Mouse (Mus musculus) bone marrow macrophage, adult 2 months (primary cell): ENCODE measurements around the gene 1700021F05Rik. TPM values are rescaled to one million over a fixed set of nuclear protein-coding genes. Genes with fewer than 3 reads are reported as not detected.
"Not testable (repeated sequence)": the region's sequence is repeated elsewhere in the genome, so short reads cannot be mapped to it uniquely, and the experiment has no call there.

ENCODE experiments used
- H3K27ac ChIP-seq: 2 replicates; pipeline ENCODE4 v1.5.1; 2012; ENCODE audit warnings: low read depth, low read length; ENCODE audit not compliant: insufficient read depth
- H3K4me1 ChIP-seq: 2 replicates; pipeline ENCODE4 v1.6.1; 2012; ENCODE audit warnings: low read length; ENCODE audit not compliant: control insufficient read depth, insufficient read depth
- H3K4me3 ChIP-seq: 2 replicates; pipeline ENCODE4 v1.5.1; 2012; ENCODE audit warnings: mild to moderate bottlenecking, low read length, moderate library complexity; ENCODE audit not compliant: insufficient read depth
- CTCF ChIP-seq: IDR thresholded peaks from 2 replicates; pipeline ENCODE4 v1.5.1; 2012; ENCODE audit warnings: low read depth, mild to moderate bottlenecking, low read length, moderate library complexity
- POLR2A ChIP-seq: IDR thresholded peaks from 2 replicates; pipeline ENCODE4 v1.6.1; 2012; ENCODE audit warnings: mild to moderate bottlenecking, low read depth, low read length, borderline replicate concordance
- polyA plus RNA-seq: library from polyadenylated mRNA; stranded (reverse); fragments of >200 nt; gene quantifications from 2 replicates; pipeline ENCODE4 v1.2.4, GENCODE M21; 2012; ENCODE audit not compliant: missing spikeins, insufficient read depth, insufficient read length

The 1700021F05Rik gene
- polyA plus RNA-seq, 1 experiment = 29.8 TPM

- H3K4me1 ChIP-seq = peaks cover 9% of the 10 kb centered on the region
- TF ChIP-seq POLR2A (no peak), CTCF (no peak)
- no peak overlapping the region for H3K27ac ChIP-seq
- H3K4me3 ChIP-seq = no peak overlapping the region
These were observed 355 bp upstream of the 1700021F05Rik start for GRCm38 (mm10) chr10:43541153-43541544.

- TF ChIP-seq CTCF (no peak), POLR2A (no peak)
- peak overlapping the region; percentile 90 for H3K4me3 ChIP-seq
- peaks cover 9% of the 10 kb centered on the region for H3K4me1 ChIP-seq
- no peak overlapping the region for H3K27ac ChIP-seq
These were observed 966 bp downstream of the 1700021F05Rik start for GRCm38 (mm10) chr10:43539746-43540310.

GRCm38 (mm10) chr10:43538831-43539230 is 2.0 kb downstream of the 1700021F05Rik start:
- no peak overlapping the region for H3K4me3 ChIP-seq
- H3K27ac ChIP-seq = no peak overlapping the region
- peaks cover 9% of the 10 kb centered on the region for H3K4me1 ChIP-seq
- TF ChIP-seq CTCF = no peak
- no peak for TF ChIP-seq POLR2A

GRCm38 (mm10) chr10:43537652-43538051 is 3.1 kb downstream of the 1700021F05Rik start:
- H3K4me1 ChIP-seq = peaks cover 9% of the 10 kb centered on the region
- TF ChIP-seq POLR2A (no peak), CTCF (no peak)
- H3K4me3 ChIP-seq = no peak overlapping the region
- no peak overlapping the region for H3K27ac ChIP-seq

- TF ChIP-seq POLR2A (no peak), CTCF (no peak)
- H3K4me3 ChIP-seq = no peak overlapping the region
These were observed 6.4 kb downstream of the 1700021F05Rik start for GRCm38 (mm10) chr10:43534382-43534781.

GRCm38 (mm10) chr10:43527283-43528269 is 13.2 kb downstream of the 1700021F05Rik start:
- Histone ChIP-seq H3K27ac (0 out of 2 replicates have a peak overlapping the region, but pooled peaks have one; percentile 11), H3K4me1 (peaks cover 10% of the 10 kb centered on the region), H3K4me3 (no peak overlapping the region)
- TF ChIP-seq POLR2A = no peak
- no peak for TF ChIP-seq CTCF

More at GRCm38 (mm10) chr10:43534382-43534781, 6.4 kb downstream of the 1700021F05Rik start:
- H3K4me1 ChIP-seq = peaks cover 4% of the 10 kb centered on the region
- H3K27ac ChIP-seq = no peak overlapping the region

- H3K4me1 ChIP-seq = peaks cover 10% of the 10 kb centered on the region
- H3K4me3 ChIP-seq, H3K27ac ChIP-seq: not testable (repeated sequence)
These were observed 16.9 kb downstream of the 1700021F05Rik start, which contains the start of gene Gm9803 for GRCm38 (mm10) chr10:43523931-43524330. Gene Gm9803 (plus strand): TSS chr10:43524084.

GRCm38 (mm10) chr10:43519977-43520376 is 20.8 kb downstream of the 1700021F05Rik start:
- Histone ChIP-seq H3K27ac (no peak overlapping the region), H3K4me3 (no peak overlapping the region), H3K4me1 (no peaks in the 10 kb centered on the region)
- TF ChIP-seq POLR2A (no peak), CTCF (no peak)

GRCm38 (mm10) chr10:43518368-43518767 is 22.4 kb downstream of the 1700021F05Rik start:
- Histone ChIP-seq H3K27ac (no peak overlapping the region), H3K4me1 (no peaks in the 10 kb centered on the region), H3K4me3 (no peak overlapping the region)
- TF ChIP-seq CTCF (no peak), POLR2A (no peak)

- no peak for TF ChIP-seq CTCF
- Histone ChIP-seq H3K27ac (no peak overlapping the region), H3K4me3 (no peak overlapping the region)
These were observed 23.0 kb downstream of the 1700021F05Rik start for GRCm38 (mm10) chr10:43517836-43518235.

More at GRCm38 (mm10) chr10:43517836-43518235, 23.0 kb downstream of the 1700021F05Rik start:
- H3K4me1 ChIP-seq = no peaks in the 10 kb centered on the region
